Mouse (Mus musculus) heart, postnatal 0 days (tissue): ENCODE measurements around the gene Clec3b. TPM values are rescaled to one million over a fixed set of nuclear protein-coding genes. Genes with fewer than 3 reads are reported as not detected.
A peak's percentile ranks its signal among the peaks of the same experiment; 100 is the strongest.

Experiments
- ATAC-seq: fragments of 200-750 bp; cut with Nextera tagmentation; 2 replicates; pipeline ENCODE4 v1.8.0; 2017; ENCODE audit warnings: low read depth, moderate number of reproducible peaks, moderate library complexity; ENCODE audit not compliant: insufficient read depth
- DNase-seq: peaks from one replicate; pipeline ENCODE4 v3.0.0-alpha.2; 2016; ENCODE audit warnings: low spot score
- H3K27ac ChIP-seq: fragments of 300-500 bp; sonication (generic); 2 replicates; pipeline ENCODE4 v1.5.1; 2014; ENCODE audit warnings: low read depth, mild to moderate bottlenecking
- H3K27me3 ChIP-seq: fragments of 300-500 bp; sonication (generic); 2 replicates; pipeline ENCODE4 v1.6.1; 2014; ENCODE audit warnings: low read length, mixed read lengths; ENCODE audit not compliant: control insufficient read depth, insufficient read depth
- H3K36me3 ChIP-seq: fragments of 300-500 bp; sonication (generic); replicated peaks from 2 replicates; pipeline ENCODE4 v1.6.1; 2014; ENCODE audit warnings: low read length, mixed read lengths; ENCODE audit not compliant: control insufficient read depth, insufficient read depth
- H3K4me1 ChIP-seq: fragments of 300-500 bp; sonication (generic); 2 replicates; pipeline ENCODE4 v1.6.1; 2014; ENCODE audit warnings: antibody characterized with exemption; ENCODE audit not compliant: control insufficient read depth, insufficient read depth
- H3K4me2 ChIP-seq: fragments of 300-500 bp; sonication (generic); 2 replicates; pipeline ENCODE4 v1.6.1; 2014; ENCODE audit warnings: low read depth, mild to moderate bottlenecking, low read length, moderate library complexity
- H3K4me3 ChIP-seq: fragments of 300-500 bp; sonication (generic); 2 replicates; pipeline ENCODE4 v1.5.1; 2014; ENCODE audit warnings: low read depth, low read length
- H3K9ac ChIP-seq: fragments of 300-500 bp; sonication (generic); replicated peaks from 2 replicates; pipeline ENCODE4 v1.6.1; 2014; ENCODE audit warnings: low read depth, low read length, mixed read lengths
- H3K9me3 ChIP-seq: fragments of 300-500 bp; sonication (generic); replicated peaks from 2 replicates; pipeline ENCODE4 v1.6.1; 2016; ENCODE audit warnings: low read length; ENCODE audit not compliant: control insufficient read depth
- CTCF ChIP-seq: IDR thresholded peaks from 2 replicates; pipeline ENCODE4 v1.5.1; 2016; ENCODE audit warnings: antibody characterized with exemption, control low read depth, low read depth
- EP300 ChIP-seq: IDR thresholded peaks from 2 replicates; pipeline ENCODE4 v1.6.1; 2016; ENCODE audit warnings: antibody characterized with exemption, low read depth
- WGBS: fragments of 180-500 bp; shearing (Covaris S2); extraction: QIAGEN DNeasy Blood & Tissue Kit; methylation state at CpG from one replicate; pipeline ENCODE4 v1.1.7; 2014; 5-methylcytosine and 5-hydroxymethylcytosine counted together
- polyA plus RNA-seq: library from polyadenylated mRNA; unstranded; fragments of >200 nt; fragmentation: Nextera tagmentation; extraction: Ambion mirVana; gene quantifications from 2 replicates; pipeline ENCODE4 v1.2.1, GENCODE M21; 2015
- total RNA-seq: library from RNA; depleted of rRNA; stranded (reverse); fragments of >200 nt; gene quantifications from 2 replicates; pipeline ENCODE4 v1.2.3, GENCODE M21; 2014; ENCODE audit warnings: low replicate concordance

Gene Clec3b
- total and polyA plus RNA-seq, 2 experiments from 2014 or later, result 5.5 to 26.8 TPM

DNA sequence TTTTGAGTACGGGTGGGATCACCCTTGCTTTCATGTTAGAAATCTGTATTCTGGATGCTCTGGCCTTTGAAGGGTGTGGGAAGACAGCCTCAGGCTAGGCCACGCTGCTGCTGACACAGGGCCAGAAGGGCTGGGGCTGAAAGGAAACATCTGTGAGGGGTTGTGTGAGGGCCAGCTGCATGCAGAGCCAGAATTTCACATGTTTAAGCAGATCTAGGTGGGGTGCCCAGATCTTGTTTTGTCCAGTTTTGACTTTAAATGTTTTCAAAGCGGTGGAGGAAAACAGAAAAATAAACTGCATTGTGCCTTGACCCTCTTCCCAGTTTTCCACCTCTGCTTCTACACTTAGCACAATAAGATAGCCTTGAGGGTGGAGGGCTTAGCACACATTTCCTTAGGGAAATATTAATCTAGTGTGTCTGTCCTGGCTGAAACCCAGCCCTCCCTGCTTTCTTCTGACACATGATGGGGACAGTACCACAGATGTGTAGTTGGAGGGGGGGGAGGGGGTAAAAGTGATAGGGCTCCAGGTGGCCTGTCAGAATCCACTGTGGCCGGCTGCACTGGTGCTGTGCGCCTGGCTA lies 11.8 kb upstream of the Clec3b start:
- Histone ChIP-seq H3K4me3 (no peak overlapping the region), H3K27me3 (no peaks in the 10 kb centered on the region), H3K9me3 (no peaks in the 10 kb centered on the region), H3K36me3 (peaks cover 45% of the 10 kb centered on the region), H3K4me1 (no peaks in the 10 kb centered on the region), H3K9ac (no peak overlapping the region), H3K27ac (peak overlapping the region; percentile 57), H3K4me2 (no peak overlapping the region)
- DNase-seq (peak; percentile 61), ATAC-seq (peak; percentile 82)
- TF ChIP-seq EP300 (peak; percentile 65; the same call in 1 of the 2 replicates), CTCF (no peak)
- WGBS, result 51% methylated on average over 5 of the region's 5 CpGs

DNA sequence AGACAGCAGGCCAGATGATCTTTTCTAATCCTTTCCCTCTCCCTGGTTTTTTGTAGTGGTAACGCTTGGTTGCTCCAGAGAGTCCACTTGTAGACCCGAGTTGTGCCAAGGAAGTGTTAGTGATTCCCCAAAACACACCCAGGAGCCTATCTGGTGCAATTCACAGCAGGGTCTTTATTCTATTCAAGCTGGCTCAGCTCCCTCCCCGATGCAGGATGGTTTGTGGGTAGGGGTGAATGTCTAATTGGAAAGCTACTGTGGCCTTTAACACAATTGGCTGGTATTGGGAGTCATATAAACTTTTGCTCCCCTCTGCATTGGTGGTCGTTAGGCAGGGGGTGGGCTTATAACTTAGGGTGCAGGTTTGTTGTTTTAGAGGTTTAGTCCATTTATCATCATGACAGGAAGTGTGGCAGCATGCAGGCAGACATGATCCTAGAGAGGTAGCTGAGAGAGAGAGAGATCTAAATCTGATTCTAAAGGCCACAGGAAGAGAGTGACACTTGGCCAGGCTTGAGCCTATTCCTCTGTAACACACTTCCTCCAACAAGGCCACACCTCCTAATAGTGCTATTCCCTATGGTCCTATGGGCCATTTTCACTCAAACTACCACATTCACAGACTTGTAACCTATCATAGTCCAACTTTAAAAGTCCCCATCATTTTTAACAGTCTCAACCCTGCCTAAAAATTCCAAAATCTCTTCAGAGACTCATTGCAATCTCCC lies 10.7 kb upstream of the Clec3b start:
- Histone ChIP-seq H3K4me3 (no peak overlapping the region), H3K4me2 (no peak overlapping the region), H3K9ac (no peak overlapping the region), H3K9me3 (peaks cover 5% of the 10 kb centered on the region; the same call in 1 of the 2 replicates), H3K27ac (peak overlapping the region; percentile 57), H3K27me3 (no peaks in the 10 kb centered on the region), H3K36me3 (peaks cover 34% of the 10 kb centered on the region), H3K4me1 (no peaks in the 10 kb centered on the region)
- TF ChIP-seq CTCF (no peak), EP300 (no peak)
- DNase-seq, result no peak
- no peak for ATAC-seq
- 80% methylated on average over 4 of the region's 4 CpGs for WGBS

DNA sequence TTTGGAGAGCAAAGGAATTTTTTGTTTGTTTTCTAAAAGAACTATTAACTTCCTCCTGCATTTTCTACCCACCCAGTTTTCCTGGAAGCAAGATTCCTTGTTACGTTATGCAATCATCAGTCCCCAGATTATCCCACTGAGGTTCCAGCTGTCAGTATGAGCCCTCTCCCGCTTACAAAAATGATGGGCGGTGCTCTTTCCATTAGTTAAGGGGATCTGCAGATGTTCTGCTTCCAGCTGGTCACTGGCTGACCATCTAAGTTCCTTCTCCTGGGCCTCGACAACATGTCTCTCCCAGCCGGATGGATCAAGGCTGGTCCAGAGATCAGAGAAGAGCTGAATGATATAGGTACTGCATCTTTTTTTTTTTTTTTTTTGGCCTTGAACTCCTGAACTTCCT lies 2.3 kb upstream of the Clec3b start:
- Histone ChIP-seq H3K4me2 (no peak overlapping the region), H3K4me1 (no peaks in the 10 kb centered on the region; the same call in 1 of the 2 replicates), H3K27me3 (no peaks in the 10 kb centered on the region), H3K36me3 (no peaks in the 10 kb centered on the region), H3K9ac (no peak overlapping the region), H3K9me3 (peaks cover 13% of the 10 kb centered on the region; the same call in 1 of the 2 replicates), H3K4me3 (no peak overlapping the region), H3K27ac (0 out of 2 replicates have a peak overlapping the region, but pooled peaks have one; percentile 50)
- WGBS, result 44% methylated on average over 5 of the region's 5 CpGs
- DNase-seq (peak; percentile 34), ATAC-seq (peak; percentile 51)
- TF ChIP-seq CTCF (no peak), EP300 (no peak)

DNA sequence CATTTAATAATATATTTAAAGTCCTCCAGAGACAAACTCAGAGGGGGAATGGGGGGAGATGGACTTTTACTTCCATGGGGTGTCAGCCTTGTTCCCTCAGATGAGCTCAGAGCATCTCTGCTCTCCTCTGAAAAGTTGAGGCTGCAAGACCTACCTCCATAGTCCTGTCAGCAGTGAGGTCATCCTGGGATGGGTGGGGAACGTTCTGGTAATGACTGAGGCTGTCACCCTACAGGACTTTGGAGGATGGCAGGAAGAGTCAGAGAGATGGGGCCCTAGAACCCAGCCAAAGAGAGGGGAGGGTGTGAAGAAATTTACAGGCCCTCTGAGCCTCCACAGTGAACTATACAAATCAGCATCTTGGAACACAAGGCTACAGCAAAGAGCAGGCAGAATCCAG lies 815 bp downstream of the Clec3b start:
- Histone ChIP-seq H3K36me3 (no peaks in the 10 kb centered on the region), H3K27ac (peak overlapping the region; percentile 38; the same call in 1 of the 2 replicates), H3K27me3 (no peaks in the 10 kb centered on the region), H3K4me2 (no peak overlapping the region), H3K9ac (no peak overlapping the region), H3K4me3 (no peak overlapping the region), H3K4me1 (no peaks in the 10 kb centered on the region; the same call in 1 of the 2 replicates), H3K9me3 (no peaks in the 10 kb centered on the region)
- TF ChIP-seq EP300 (no peak), CTCF (no peak)
- no peak for ATAC-seq
- DNase-seq, result no peak
- 26% methylated on average over 1 of the region's 1 CpGs for WGBS

DNA sequence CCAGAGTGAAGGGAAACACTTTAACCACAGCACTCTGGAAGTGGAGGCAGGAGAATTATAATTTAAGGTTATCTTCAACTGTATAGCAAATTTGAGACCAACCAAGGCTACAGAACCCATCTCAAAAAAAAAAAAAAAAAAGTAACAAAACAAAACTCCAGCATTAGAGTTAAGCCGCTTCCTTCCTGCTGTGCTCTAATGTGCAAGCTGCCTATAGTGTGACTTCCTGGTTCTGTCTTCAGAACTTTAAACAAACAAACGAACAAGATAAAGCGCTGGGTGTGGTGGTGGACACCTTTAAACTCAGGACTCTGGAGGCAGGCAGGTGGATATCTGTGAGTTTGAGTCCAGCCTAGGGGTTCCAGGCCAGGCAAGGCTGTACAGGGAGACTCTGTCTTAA lies 1.3 kb downstream of the Clec3b start:
- H3K36me3 ChIP-seq, result no peaks in the 10 kb centered on the region
- no peak for ATAC-seq
- TF ChIP-seq EP300, result no peak
- no peak for TF ChIP-seq CTCF
- H3K4me3 ChIP-seq, result no peak overlapping the region
- H3K4me1 ChIP-seq, result no peaks in the 10 kb centered on the region; the same call in 1 of the 2 replicates
- WGBS, result 57% methylated on average over 3 of the region's 3 CpGs
- H3K9me3 ChIP-seq, result no peaks in the 10 kb centered on the region
- no peak overlapping the region for H3K9ac ChIP-seq
- no peak for DNase-seq
- H3K27ac ChIP-seq, result peak overlapping the region; percentile 43; the same call in 1 of the 2 replicates
- no peak overlapping the region for H3K4me2 ChIP-seq
- H3K27me3 ChIP-seq, result no peaks in the 10 kb centered on the region
